Mouse (Mus musculus) adipocyte (in vitro differentiated cells): ENCODE measurements around the gene Sugt1.
A peak's percentile ranks its signal among the peaks of the same experiment; 100 is the strongest.

Experiments used
- DNase-seq: peaks from one replicate; pipeline ENCODE4 v3.0.0-alpha.2; 2016; ENCODE audit warnings: low spot score

The Sugt1 gene

GRCm38 (mm10) chr14:79587139-79587851 lies at the start of gene Sugt1:
Gene Sugt1, plus strand, starts transcription at chr14:79587691.
- peak; percentile 95 for DNase-seq

DNA sequence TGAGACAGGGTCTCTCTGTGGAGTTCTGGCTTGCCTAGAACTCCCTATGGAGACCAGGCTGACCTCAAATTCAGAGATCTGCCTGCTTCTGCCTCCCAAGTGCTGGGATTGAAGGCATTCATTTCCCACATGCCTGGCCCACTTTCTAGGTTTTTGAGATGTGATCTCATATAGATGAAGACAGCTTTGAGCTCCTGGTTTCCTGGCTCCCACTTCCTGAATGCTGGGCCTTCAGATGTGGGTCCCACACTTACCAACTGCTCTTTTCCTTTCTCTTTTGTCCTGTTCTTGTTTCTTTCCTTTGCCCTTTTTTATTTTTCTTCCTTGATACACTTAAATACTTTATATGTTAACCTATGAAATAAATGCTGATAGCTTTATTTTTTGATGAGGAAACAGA lies 49.6 kb upstream of the Sugt1 start:
- no peak for DNase-seq

GRCm38 (mm10) chr14:79541606-79542005 lies 45.9 kb upstream of the Sugt1 start:
- no peak for DNase-seq

DNA sequence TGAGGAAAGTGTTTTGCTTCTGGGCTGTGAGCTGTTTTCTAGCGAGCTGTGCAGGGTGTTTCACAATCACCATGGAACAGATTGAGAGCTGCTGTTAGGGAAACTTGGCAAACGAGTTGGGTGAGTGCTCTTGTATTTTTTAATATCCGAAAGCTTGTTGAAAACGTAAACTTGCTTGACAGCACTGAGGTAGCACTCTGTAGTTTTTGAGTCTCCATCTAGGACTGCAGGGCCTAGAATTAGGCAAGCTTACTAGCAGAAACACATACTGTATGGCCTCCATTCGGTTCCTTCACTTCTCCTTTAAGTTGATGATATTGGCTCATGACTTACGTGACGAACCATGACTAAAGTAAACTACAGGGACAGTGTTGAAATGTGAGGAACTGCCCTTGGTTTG lies 38.1 kb upstream of the Sugt1 start:
- DNase-seq: peak; percentile 92

DNA sequence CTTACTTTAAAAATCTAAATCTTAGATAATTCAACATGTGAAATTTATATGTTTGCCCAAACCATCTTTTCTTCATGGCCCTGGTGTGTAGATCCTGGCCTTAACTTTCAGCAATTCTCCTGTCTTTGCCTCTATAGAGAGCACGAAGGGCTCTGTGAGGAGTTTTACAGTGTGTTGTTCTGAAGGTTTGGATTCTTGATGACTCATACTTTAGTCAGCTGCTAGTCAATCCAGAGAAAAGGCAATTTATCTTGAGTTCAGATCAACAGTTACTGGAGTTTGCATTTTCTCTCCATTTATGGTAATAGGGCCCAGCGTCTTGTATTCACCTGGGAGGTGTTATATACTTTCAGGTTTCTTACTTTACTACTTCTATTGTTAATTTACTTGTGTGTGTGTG lies 35.6 kb upstream of the Sugt1 start:
- peak; percentile 45 for DNase-seq

- no peak for DNase-seq
These were observed 34.6 kb upstream of the Sugt1 start for GRCm38 (mm10) chr14:79552854-79553253.

DNA sequence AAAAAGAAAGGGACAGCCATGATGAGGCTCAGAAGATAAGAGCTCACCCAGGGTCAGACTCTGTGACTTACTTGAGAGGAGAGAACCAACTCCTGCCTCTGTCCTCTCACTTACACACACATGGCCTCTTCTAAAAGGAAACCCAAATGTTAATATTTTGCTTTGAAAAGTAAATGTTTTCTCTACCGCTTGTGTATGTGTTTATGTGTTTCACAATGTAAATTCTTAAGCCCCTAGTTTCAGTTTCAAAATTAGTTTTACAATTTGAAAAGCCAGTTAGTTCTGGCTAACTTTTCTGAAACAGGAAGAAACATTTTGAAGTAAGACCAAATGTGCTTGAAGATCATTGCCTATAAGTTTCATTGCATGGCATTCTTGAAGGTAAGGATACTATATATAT lies 29.7 kb upstream of the Sugt1 start:
- no peak for DNase-seq

GRCm38 (mm10) chr14:79562745-79563144 lies 24.7 kb upstream of the Sugt1 start:
- DNase-seq: peak; percentile 77

- no peak for DNase-seq
These were observed 22.7 kb upstream of the Sugt1 start for GRCm38 (mm10) chr14:79564784-79565183.

- no peak for DNase-seq
These were observed 13.9 kb upstream of the Sugt1 start for GRCm38 (mm10) chr14:79573482-79574191.

- DNase-seq: no peak
These were observed 13.1 kb upstream of the Sugt1 start for GRCm38 (mm10) chr14:79574361-79574760.

DNA sequence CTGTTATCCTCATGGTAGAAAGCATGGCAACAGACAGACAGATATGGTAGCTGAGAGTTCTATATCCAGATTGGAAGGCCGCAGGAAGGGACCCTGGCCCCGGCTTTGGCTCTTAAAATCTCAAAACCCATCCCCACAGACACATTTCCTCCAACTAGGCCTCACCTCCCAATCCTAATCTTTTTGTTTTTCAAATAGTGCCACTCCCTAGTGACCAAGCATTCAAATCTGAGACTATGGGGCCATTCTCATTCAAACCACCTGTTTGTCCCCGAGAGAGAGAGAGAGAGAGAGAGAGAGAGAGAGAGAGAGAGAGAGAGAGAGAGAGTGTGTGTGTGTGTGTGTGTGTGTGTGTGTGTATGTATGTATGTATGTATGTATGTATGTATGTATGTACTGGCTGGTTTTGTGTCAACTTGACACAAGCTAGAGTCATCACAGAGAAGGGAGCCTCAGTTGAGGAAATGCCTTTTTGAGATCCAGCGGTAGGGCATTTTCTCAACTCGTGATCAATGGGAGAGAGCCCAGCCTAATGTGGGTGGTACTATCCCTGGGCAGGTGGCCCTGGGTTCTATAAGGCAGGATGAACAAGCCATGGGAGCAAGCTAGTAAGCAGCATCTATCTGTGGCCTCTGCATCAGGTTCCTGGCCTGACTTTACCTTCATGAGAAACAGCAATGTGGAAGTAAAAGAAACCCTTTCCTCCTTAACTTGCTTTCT lies 3.8 kb upstream of the Sugt1 start:
- no peak for DNase-seq

DNA sequence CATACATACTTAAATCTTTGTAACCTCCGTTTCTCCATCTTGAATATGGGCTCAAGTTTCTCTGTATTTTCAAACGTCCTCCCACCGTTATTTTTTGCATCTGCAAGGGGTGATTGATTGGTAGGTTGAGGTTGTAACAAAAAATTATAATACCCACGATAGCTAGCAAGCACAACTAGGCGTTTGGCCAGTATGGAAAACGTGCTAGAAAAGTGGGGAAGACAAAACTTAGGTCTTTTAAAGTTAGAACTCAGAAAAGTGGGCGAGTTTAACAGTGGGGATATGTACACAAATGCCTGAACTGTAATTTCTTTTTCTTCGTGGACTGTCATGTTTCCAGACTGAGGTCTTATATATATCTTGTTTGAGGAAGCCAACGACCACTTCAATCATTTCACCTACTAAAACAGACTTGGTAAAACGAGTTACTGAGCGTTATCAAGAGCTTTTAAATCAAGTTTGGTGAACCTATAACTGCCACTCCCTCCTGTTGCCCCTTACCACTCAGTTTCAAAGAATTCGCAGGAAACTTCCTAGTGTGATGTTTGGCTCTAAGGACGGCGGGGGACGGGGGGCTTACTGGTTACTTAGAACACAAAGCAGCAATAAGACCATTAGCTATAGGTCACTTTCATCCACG lies 872 bp upstream of the Sugt1 start:
- DNase-seq: peak; percentile 18

- no peak for DNase-seq
These were observed 350 bp downstream of the Sugt1 start for GRCm38 (mm10) chr14:79587852-79588229.

GRCm38 (mm10) chr14:79588534-79588951 lies 1.1 kb downstream of the Sugt1 start:
- DNase-seq: no peak

- no peak for DNase-seq
These were observed 1.9 kb downstream of the Sugt1 start for GRCm38 (mm10) chr14:79589401-79589800.

DNA sequence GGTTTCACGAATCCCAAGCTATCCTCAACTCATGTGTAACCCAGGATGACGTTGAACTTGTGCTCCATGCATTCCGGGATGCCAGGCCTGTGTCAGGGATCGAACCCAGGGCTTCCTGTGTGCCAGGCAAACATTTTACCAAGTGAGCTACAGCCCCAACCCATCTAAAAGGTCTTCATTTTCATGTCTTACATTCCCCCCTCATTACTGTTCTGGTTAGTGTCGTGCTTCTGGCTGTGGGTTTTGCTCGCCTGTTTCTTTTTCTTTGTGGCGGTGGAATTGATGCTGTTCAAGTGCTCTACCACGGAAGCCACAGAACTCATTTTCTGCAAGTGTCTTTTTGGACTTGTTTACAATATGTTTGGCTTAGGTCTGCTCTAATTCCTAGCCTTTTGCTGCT lies 3.4 kb downstream of the Sugt1 start:
- no peak for DNase-seq

DNA sequence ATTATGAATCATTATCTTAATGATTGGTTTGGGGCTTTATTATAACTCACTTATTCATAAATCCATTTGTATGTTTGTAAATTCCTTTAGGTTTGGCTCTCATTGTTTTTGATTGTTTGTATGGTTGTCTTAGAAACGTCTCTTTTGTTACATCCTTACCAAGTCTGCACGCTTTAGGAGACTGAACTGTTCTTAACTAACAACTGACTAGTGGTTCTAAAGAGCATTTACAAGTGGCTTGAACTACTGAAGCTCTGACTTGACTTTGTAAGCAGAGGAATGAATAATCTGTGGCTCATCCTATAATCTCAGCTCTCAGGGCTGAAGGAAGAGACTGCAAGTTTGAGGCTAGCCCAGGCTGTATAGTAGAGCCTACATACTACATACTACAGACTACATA lies 4.1 kb downstream of the Sugt1 start:
- no peak for DNase-seq

- peak; percentile 41 for DNase-seq
These were observed 6.6 kb downstream of the Sugt1 start for GRCm38 (mm10) chr14:79594069-79594468.

DNA sequence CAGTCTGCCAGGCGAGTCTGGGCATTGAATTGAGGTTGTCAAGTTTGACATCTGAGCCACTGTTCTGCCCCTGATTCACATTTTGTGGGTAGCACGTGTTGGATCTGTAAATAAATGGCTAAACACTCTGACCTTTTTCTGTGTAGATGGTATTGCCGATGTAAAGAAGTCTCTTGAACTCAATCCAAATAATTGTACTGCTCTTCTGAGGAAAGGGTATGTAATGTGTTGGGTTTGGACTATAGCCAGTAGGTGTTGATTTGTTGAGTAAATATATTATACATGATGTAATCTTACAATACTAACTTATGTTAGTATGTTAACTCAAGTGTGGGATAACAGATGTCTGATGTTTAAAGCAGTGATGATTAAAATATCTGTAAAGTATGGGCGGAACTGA lies 9.1 kb downstream of the Sugt1 start:
- DNase-seq: no peak

DNA sequence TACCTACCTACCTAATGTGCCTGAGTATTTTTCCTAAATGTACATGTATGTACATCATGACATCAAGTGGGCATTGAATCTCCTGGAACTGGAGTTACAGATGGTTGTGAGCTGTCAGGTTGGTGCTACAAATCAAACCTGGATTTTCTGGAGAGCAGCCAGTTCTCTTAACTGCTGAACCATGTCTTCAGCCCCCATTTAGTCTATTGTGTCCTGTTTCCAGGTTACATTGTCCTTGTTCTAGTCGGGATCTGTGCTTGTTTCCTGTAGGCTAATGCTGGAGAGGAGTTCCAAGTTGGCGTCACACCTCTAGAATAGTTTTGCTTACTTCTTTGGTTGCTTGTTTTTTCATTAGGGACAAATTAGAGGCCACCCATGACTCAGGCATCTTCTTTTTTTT lies 18.4 kb downstream of the Sugt1 start:
- no peak for DNase-seq

- DNase-seq: no peak
These were observed 18.9 kb downstream of the Sugt1 start for GRCm38 (mm10) chr14:79606392-79606791.

GRCm38 (mm10) chr14:79606867-79607266 lies 19.4 kb downstream of the Sugt1 start:
- DNase-seq: no peak
